Mouse (Mus musculus): ENCODE data around the gene Gm3404.
"Not testable (repeated sequence)": the region's sequence is repeated elsewhere in the genome, so short reads cannot be mapped to it uniquely, and the experiment has no call there.

Gene Gm3404

DNA sequence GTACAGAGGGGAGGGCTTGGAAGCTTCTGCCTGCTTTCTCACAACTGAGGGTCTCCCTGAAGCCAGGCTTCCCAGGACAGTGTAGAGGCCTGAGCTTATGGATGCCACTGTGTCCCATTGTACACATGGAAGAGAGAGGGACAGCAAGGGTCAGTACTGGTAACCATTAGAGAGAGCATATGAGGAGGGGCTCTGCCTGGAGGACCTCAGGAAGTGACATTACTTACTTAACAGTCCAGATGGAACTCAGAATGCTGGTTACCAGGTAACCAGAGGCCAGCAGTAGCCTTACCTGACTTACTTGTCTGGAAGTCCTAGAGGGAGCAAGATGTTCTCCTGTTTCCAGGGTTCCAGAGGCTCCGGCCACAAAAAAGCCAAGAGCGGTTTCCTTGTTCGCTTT lies at the start of gene Gm3404:
Gene Gm3404 (plus strand): TSS at position 301 of the 400 bp plus-strand sequence.
- DNase-seq = not testable (repeated sequence)

DNA sequence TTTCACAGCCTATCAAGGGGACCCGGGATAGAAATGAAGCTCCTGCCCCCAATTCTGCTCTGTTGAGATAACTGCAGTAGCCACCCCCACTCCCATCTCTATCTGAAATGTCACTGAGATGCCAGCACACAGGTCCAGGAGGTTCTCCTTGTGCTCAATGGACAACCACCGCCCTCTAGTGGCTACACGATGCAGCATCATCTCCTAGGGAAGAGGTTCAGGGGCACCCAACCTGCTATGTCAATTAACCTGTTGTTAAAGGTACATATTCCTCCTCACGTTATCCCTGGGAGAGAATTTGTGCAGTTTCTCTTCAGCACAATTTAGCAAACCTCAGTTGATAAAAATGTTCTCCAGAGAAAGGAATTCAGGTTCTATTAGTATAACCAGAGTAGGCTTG lies 46.0 kb upstream of the Gm3404 start:
- peak; percentile 46 to 60 for DNase-seq

DNA sequence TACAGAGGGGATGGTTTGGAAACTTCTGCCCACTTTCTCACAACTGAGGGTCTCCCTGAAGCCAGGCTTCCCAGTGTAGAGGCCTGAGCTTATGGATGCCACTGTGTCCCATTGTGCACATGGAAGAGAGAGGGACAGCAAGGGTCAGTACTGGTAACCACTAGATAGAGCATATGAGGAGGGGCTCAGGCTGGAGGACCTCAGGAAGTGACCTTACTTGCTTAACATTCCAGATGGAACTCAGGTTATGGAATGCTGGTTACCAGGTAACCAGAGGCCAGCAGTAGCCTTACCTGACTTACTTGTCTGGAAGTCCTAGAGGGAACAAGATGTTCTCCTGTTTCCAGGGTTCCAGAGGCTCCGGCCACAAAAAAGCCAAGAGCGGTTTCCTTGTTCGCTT lies 43.9 kb upstream of the Gm3404 start, which contains the start of gene Gm6408:
Gene Gm6408 (plus strand): TSS at position 301 of the 400 bp plus-strand sequence.
- DNase-seq = not testable (repeated sequence)

DNA sequence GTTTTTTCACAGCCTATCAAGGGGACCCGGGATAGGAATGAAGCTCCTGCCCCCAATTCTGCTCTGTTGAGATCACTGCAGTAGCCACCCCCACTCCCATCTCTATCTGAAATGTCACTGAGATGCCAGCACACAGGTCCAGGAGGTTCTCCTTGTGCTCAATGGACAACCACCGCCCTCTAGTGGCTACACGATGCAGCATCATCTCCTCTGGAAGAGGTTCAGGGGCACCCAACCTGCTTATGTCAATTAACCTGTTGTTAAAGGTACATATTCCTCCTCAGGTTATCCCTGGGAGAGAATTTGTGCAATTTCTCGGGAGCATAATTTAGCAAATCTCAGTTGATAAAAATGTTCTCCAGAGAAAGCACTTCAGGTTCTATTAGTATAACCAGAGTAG lies 36.6 kb upstream of the Gm3404 start:
- peak; percentile 44 to 71 for DNase-seq

DNA sequence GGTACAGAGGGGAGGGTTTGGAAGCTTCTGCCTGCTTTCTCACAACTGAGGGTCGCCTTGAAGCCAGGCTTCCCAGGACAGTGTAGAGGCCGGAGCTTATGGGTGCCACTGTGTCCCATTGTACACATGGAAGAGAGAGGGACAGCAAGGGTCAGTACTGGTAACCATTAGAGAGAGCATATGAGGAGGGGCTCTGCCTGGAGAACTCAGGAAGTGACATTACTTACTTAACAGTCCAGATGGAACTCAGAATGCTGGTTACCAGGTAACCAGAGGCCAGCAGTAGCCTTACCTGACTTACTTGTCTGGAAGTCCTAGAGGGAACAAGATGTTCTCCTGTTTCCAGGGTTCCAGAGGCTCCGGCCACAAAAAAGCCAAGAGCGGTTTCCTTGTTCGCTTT lies 34.5 kb upstream of the Gm3404 start, which contains the start of gene Gm6370:
Gene Gm6370 (plus strand): TSS at position 301 of the 400 bp plus-strand sequence.
- DNase-seq = not testable (repeated sequence)

DNA sequence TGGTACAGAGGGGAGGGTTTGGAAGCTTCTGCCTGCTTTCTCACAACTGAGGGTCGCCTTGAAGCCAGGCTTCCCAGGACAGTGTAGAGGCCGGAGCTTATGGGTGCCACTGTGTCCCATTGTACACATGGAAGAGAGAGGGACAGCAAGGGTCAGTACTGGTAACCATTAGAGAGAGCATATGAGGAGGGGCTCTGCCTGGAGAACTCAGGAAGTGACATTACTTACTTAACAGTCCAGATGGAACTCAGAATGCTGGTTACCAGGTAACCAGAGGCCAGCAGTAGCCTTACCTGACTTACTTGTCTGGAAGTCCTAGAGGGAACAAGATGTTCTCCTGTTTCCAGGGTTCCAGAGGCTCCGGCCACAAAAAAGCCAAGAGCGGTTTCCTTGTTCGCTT lies 23.5 kb upstream of the Gm3404 start, which contains the start of gene 4930449I24Rik:
Gene 4930449I24Rik (plus strand): TSS at position 301 of the 400 bp plus-strand sequence.
- not testable (repeated sequence) for DNase-seq

DNA sequence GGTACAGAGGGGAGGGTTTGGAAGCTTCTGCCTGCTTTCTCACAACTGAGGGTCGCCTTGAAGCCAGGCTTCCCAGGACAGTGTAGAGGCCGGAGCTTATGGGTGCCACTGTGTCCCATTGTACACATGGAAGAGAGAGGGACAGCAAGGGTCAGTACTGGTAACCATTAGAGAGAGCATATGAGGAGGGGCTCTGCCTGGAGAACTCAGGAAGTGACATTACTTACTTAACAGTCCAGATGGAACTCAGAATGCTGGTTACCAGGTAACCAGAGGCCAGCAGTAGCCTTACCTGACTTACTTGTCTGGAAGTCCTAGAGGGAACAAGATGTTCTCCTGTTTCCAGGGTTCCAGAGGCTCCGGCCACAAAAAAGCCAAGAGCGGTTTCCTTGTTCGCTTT lies 11.8 kb upstream of the Gm3404 start, which contains the start of gene Gm3402:
Gene Gm3402 (plus strand): TSS at position 301 of the 400 bp plus-strand sequence.
- DNase-seq = not testable (repeated sequence)

DNA sequence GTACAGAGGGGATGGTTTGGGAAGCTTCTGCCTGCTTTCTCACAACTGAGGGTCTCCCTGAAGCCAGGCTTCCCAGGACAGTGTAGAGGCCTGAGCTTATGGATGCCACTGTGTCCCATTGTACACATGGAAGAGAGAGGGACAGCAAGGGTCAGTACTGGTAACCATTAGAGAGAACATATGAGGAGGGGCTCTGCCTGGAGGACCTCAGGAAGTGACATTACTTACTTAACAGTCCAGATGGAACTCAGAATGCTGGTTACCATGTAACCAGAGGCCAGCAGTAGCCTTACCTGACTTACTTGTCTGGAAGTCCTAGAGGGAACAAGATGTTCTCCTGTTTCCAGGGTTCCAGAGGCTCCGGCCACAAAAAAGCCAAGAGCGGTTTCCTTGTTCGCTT lies 11.7 kb downstream of the Gm3404 start, which contains the start of gene Gm3409:
Gene Gm3409 (plus strand): TSS at position 301 of the 400 bp plus-strand sequence.
- DNase-seq = not testable (repeated sequence)

DNA sequence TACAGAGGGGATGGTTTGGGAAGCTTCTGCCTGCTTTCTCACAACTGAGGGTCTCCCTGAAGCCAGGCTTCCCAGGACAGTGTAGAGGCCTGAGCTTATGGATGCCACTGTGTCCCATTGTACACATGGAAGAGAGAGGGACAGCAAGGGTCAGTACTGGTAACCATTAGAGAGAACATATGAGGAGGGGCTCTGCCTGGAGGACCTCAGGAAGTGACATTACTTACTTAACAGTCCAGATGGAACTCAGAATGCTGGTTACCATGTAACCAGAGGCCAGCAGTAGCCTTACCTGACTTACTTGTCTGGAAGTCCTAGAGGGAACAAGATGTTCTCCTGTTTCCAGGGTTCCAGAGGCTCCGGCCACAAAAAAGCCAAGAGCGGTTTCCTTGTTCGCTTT lies 30.2 kb downstream of the Gm3404 start, which contains the start of gene Gm3415:
Gene Gm3415 (plus strand): TSS at position 301 of the 400 bp plus-strand sequence.
- not testable (repeated sequence) for DNase-seq

DNA sequence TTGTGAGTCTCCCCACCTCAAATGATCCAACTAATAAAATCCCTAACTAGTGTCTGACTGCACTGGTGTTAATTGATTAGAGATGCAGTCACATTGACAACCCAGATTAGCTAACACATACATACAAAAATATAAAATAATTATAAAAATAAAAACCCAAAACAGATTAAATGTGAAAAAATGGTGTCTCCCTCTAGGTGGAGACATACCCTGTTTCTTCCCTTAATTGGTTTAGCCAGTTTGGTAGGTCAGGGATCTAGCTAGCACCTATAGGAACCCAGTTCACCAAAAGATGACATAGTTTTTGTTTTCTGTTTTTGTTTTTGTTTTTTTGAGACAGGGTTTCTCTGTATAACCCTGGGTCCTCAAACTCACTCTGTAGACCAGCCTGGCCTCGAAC lies 38.7 kb downstream of the Gm3404 start:
- no peak for DNase-seq

DNA sequence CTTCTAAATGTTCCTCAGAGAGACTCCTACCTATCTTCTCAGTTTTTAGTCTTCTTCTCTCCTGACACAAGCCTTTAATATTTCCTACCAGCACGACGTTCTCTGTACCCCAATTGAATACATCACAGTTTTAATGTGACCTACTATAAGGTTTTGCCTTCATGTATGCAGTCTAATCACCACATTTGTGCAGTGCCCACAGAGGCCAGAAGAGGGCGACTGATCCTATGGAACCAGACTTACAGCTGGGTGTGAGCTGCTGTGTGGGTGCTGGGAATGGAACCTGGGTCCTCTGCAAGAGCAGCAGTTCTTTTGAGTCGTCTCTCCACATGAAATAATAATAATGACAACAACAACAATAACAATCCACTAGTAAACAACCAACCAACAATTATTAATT lies 41.5 kb downstream of the Gm3404 start:
- DNase-seq = peak in 1 of 2 experiments; percentile 41

DNA sequence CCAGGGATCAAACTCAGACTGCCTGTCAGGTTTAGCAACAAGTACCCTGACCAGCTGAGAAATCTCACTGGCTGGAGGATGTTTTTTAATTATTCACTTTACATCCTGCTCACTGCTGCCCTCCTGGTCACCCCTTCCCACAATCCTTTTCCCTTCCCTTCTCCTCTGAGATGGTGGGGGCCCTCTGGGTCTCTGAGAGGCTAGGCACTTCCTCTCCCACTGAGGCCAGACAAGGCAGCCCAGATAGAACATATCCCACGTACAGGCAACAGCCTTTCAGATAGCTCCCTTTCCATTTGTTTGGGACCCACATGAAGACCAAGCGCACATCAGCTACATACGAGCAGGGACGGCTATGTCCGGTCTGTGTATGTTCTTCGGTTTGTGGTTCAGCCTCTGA lies 44.6 kb downstream of the Gm3404 start:
- DNase-seq = not testable (repeated sequence)

DNA sequence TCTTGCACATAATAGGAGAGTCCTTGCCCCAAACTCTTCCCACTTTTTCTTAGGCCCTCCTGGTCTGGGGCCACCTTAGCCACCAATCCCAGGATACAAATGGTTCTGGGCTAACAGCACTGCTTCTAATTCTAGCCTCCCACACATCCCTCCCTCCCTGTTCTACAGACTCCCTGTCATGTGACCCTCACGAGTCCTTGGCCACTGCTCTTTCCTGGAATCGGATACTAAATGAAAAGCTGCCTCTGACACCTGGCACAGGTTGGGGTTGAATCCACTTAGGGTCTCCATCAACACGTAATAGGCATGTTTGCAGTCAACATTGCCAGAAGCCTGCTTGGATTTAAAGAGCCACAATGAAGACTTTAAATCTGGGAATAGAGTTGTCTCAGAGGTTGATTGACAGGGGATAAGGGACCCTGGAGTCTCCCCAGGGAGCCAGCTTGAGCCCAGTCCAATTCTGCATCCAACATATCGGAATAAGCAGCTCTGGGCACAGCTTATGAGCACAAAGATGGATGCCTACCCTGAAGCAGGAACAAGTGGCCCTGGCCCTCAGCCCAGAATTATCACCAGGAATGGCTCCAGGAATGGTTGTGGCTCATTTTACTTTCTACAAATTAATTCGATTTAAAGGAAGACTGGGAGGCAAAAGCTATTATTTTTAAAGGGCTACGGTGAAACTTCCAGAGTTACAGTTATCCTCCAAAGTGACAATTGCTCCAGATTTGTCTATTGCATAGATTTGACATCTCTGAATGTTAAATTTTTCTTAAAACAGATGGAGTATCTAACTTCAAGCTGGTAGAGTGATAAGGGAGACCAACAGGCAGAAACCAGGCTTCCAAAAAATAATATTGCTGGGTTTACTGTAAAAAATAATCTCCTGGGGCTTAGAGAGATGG lies 46.5 kb downstream of the Gm3404 start:
- DNase-seq = peak in 1 of 2 experiments; percentile 30

DNA sequence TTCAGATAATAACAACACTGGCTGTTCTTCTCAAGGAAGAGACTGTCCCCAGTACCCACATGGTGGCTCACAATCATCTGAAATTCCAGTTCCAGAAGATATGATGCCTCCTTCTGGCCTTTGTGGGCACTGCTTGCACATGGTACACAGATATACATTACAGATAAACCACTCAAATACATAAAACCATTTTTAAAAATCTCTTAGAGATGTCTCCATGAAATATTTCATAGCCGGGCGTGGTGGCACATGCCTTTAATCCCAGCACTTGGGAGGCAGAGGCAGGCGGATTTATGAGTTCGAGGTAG lies 47.1 kb downstream of the Gm3404 start:
- DNase-seq = not testable (repeated sequence)

DNA sequence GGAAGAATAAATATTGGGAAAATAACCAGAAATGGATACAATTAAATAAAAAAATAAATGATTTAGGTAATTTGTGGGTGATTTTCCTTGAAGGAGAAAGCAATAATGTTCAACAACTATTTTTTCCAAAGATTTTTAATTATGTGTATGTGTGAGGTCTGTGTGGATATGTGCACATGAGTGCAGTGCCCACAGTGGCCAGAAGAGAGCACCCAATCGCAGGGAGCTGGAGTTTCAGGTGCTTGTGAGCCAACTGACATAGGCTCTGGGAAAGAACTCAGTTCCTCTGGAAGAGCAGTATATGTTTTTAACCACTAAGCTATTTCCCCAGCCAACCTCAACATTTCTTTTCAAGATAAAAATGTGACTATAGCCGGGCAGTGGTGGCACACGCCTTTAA lies 51.1 kb downstream of the Gm3404 start:
- no peak for DNase-seq

Measured in kidney, postnatal 36 days (tissue).